Mouse (Mus musculus) monocyte, adult 5-6 weeks (primary cell): ENCODE measurements around the gene Cirbp. TPM values are rescaled to one million over a fixed set of nuclear protein-coding genes. Genes with fewer than 3 reads are reported as not detected.

Experiments
- ATAC-seq: fragments of 153-309, 156-312 bp; replicated peaks from 2 replicates; pipeline ENCODE4 v1.8.0; 2017; ENCODE audit warnings: mild to moderate bottlenecking; ENCODE audit not compliant: low TSS enrichment, insufficient number of reproducible peaks, severe bottlenecking, poor library complexity, low FRiP score
- total RNA-seq: library from RNA; stranded (forward); fragments of 200-1000, 200-491, 200-594 nt; gene quantifications from 3 replicates; pipeline ENCODE4 v1.2.3, GENCODE M21; 2017

Gene Cirbp
- total RNA-seq, 1 experiment from 2014 or later, result 145 TPM

GRCm38 (mm10) chr10:80136952-80137625, 28.7 kb upstream of the Cirbp start:
- ATAC-seq, result no peak

DNA sequence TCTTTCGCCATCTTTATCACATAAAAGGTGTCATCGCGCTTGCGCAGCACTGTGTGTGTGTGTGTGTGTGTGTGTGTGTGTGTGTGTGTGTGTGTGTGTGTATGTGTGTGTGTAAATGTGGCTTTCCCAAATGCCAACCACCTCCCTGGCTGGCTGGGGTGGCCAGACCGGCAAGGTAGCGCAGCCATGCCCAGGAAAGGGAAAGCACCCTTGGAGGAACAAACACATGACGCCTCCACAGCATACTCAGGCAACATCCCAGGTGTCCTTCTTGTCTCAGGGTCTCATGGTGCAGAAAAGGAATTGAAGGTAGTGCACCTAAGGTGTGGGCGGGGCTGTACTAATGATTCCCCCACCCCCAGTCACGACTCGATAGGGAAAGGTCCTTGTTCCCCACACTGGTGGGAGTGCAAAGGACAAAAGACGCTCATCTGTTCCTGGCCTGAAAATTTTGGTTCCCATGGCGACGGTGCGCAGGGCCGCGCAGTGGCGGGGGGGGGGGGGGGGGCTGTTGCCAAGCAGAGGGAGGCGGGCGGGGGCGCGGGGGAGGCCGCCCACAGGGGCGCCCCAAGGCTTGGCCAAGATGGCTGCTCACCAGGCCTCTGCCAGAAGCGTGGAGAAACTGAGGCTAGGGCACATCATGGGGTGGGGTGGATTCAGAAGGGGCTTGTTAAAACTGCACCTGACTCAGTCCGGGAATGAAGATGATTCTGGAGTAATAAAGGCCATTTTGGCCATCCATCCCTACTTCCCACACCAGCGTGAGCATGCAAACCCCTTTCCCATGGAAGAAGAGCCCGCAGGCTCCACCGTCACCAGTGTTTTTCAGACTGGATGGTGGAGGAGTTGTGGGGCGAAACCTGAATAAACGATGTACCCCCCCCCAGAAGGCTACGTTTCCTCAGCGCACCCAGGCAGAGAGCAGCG, 27.9 kb upstream of the Cirbp start:
- ATAC-seq, result no peak

GRCm38 (mm10) chr10:80138553-80139438, 27.0 kb upstream of the Cirbp start, which contains the start of gene Atp5d:
Gene Atp5d (plus strand): TSS chr10:80138632.
- ATAC-seq, result no peak

DNA sequence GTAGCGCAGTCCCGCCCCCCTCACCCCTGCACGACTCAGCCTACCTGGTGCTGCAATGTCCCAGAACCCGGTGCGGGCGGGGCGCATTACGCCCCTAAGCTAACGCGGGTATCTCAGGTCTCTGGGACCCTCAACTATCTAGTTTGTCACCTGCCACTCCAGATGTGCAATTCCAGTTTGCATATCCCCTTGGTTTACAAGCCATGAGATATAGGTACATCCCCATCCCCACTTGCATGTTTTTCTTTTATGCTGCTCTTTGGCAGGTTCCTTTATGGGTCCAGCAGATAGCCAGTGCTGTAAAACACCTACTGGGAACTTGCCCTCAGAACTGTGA, 26.4 kb upstream of the Cirbp start:
- no peak for ATAC-seq

- ATAC-seq, result no peak
These were observed 25.7 kb upstream of the Cirbp start for GRCm38 (mm10) chr10:80139975-80140665.

DNA sequence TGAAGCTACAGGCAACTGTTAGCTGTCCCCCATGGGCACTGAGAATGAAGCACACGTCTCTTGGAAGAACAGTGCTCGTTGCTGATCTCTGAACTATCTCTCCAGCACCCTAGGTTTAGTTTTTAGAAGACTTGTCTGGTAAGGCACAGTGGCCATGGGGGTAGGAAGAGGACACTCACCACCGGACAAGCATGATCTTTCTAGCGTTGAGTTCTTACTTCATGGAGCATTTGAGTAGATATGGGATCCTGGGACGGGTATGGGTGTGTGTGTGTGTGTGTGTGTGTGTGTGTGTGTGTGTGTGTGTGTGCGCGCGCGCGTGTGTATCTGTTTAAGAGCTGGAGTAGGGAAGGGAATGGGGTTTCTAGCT, 25.1 kb upstream of the Cirbp start, which contains the start of gene Cbarp:
Gene Cbarp, minus strand, starts transcription at position 170 of the 370 bp plus-strand sequence.
- no peak for ATAC-seq

DNA sequence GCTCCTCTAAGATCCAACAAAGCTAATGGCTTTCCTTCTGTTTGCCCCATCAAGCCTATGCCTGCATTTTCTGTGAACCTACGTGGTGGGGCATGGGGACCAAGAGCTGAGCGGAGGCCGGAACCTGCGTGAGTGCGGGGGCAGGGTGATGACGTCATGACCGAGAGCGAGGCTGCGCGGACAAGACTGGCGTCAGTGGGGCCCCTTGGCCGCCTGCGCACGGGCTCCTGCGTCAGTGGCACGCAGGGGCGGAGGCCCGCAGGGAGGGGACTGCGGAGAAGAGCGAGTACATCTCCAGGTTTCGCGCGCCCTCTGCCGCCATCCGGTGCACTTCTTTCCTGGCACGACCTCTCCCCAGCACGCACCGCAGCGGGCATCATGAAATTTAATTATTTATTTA, 24.5 kb upstream of the Cirbp start:
- peak; percentile 55 for ATAC-seq

DNA sequence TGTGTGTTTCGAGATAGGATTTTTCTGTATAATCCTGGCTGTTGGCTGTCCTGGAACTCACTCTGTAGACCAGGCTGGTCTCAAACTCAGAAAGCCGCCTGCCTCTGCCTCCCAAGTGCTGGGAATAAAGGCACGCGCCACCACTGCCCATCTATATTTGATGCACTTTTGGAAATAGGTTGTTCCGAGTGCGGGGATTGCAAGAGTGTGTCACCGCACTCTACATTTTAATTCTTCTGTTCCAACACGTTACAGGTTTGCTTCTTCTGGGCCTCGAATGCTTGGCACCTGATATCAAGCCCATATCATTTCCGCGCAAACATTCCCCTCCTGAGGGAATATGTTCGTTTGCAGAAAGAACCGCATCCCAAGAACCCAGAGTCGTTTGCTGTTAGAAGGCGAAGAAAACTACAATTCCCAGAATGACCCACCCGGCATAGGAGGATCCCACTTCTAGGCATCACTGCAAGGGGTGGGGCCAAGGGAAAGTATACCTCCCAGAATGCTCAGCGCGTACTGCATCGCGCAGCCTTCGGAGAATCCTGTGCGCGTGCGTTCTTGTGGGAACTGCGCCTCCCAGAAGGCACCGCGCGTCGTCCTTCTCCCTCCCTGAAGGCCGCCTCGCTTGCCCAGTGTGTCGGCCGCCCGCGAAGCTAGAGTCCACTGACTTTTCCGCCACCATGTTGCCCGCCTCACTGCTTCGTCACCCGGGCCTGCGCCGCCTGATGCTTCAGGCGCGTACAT, 23.8 kb upstream of the Cirbp start:
- ATAC-seq, result peak; percentile 60

DNA sequence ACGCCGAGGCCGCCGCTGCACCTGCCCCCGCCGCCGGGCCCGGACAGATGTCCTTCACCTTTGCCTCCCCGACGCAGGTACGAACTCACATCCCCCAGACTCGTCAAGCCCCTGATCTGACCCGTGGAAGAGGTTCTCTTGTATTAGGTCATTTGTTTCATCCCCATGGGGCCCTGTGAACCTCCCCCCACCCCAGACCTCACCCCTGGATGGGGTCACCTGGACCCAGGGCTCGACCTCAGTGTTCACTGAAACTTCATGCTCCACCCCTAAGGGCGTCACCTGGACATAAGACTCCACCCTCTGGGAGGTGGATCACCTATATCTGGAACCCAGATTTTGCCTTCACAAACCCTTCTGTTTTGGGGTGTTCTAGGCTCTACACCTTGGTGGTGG, 23.3 kb upstream of the Cirbp start:
- no peak for ATAC-seq

GRCm38 (mm10) chr10:80143664-80144063, 22.1 kb upstream of the Cirbp start:
- ATAC-seq, result no peak

DNA sequence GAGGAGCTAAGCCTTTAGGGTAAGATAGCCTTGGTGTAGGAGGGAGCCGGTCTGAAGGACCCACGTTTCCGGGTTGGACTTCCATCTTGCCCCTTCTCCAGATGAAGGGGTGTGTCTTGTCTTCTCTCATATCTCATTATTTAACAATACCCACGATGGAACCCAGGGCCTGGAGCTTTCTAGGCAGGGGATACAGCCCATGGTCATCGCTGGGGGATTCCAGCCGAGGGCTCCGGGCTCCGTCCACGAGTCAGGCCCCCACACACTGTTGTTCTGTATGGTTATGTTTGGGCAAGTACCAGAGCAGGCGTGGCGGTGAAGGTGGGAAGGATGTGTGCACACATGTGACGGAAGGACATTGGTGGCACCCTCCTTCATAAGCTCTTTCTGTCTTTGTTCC, 21.6 kb upstream of the Cirbp start:
- no peak for ATAC-seq

DNA sequence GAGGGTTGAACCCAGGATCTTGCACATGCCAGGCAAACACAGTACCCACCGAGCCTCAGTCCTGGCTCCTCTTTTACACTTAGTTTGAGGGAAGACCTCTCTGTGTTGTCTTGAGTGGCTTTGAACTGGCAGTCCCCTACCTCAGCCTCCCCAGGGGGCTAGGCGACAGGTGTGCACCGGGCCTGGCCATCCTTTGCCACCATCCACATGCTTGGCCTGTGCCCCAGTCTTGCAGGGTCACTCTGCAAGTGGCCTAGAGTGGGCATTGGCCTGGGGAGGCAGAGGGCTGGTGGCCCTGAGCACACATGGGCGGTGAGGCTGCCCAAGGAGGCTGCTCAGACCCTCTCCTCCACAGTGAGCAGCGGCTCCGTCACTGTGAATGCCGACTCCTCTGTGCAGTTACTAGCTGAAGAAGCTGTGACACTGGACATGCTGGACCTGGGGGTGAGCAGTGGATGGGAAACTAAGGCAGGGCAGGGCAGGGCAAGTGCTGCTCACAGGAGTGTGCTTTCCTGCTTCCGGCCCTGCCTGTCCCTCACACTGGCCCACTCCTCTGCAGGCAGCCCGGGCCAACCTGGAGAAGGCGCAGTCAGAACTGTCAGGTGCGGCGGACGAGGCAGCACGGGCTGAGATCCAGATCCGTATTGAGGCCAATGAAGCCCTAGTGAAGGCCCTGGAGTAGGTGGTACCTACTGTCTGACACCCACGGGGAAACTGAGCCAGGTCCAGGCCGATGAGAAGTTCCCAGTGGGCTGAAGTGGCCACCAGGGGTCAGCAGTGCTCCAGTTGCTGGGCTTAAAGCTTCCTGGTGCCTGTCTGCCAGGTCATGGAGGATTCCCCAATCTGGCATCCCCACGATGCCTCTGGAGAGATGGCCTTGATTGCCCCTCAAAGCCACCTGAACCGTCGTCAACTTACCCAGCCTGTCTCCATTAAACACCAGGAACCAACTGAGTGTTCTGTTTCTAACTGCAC, 20.6 kb upstream of the Cirbp start:
- no peak for ATAC-seq

DNA sequence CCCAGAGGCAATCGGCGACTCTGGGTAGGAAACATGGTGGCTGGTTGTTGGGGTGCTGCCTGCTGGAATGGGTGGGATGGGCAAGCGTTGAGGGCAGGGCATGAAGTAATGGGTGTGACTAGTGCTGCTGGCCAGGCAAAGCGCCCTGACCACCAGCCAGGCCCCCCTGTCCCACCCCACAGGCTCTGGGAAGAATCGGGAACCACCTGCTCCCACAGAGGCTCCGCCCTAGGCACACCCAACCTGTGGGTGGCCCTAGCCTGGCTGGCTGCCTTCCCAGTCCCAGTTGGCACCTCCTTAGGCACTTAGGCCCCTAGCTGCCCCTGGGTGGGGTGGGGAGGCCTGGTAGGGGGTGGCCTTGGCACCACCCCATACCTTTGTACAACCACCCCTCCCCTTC, 19.9 kb upstream of the Cirbp start:
- no peak for ATAC-seq

DNA sequence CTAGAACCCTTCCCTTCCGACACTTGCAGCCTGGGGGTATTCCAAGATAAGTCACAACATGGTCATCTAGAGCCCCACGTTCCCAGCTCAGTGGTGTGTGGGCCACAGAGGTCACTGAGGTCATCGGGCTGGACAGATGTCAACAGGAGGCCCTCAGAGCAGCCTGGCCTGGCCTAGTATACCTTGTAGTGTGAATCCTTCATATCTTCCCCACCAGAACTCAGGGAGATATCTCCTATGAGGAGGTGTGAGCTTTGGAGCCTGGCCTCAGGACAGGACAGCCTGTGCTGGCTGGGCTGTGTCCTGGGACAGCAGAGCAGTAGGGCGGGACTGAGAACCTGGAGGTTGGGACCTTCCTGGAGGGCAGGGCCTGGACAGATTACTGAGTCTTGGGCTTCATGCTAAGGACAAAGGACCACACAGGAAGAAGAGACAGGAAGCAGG, 19.2 kb upstream of the Cirbp start:
- ATAC-seq, result no peak

DNA sequence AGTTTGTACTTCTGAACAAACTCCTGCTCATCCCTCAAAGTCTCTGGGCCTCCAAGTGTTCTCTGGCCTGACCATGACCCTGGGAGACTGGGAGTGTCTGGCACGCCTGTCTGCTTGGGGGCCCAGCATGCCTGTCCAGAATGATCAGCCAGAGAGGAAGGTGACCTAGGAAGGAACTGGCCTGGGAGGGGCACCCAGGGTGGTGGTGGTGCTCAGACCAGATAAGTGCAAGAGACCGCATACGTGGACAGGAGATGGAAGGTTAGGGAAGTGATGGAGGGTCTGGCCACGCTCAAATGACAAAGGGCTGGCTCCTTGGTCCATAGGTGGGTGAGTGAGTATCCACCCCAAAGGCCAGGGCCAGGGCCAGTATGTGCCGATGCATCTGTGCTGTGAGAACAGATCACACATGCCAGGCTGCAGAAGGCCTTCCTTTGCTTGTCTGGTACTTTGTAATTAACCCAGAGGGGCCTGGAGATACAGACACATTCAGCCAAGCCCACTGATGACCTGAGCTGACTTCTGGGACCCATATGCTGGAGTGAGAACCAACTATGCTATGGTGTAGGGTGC, 18.6 kb upstream of the Cirbp start:
- no peak for ATAC-seq

GRCm38 (mm10) chr10:80147719-80148601, 17.8 kb upstream of the Cirbp start, which contains the start of gene Midn:
Gene Midn (plus strand): TSS chr10:80148272.
- ATAC-seq, result no peak
